Mouse (Mus musculus) gastrocnemius, postnatal 36 days (tissue): ENCODE data around the gene Sash1. TPM values are rescaled to one million over a fixed set of nuclear protein-coding genes. Genes with fewer than 3 reads are reported as not detected.
"Not testable (repeated sequence)": the region's sequence is repeated elsewhere in the genome, so short reads cannot be mapped to it uniquely, and the experiment has no call there.

ENCODE experiments used
- DNase-seq, 2 experiments: peaks; one replicate each; pipeline ENCODE4 v3.0.0; 2022
- intact Hi-C: fragments of 180-260 bp; cut with DNase I; formaldehyde crosslinking; loops from one replicate; pipeline ENCODE4 v1.15.1; 2025
- total RNA-seq, 2 experiments: library from RNA; stranded (reverse); gene quantifications; 2 replicates each; pipeline ENCODE4 v1.2.3; 2021

Sash1 gene
- total RNA-seq, 2 experiments from 2014 or later, result 11.7 to 13.2 TPM

DNA sequence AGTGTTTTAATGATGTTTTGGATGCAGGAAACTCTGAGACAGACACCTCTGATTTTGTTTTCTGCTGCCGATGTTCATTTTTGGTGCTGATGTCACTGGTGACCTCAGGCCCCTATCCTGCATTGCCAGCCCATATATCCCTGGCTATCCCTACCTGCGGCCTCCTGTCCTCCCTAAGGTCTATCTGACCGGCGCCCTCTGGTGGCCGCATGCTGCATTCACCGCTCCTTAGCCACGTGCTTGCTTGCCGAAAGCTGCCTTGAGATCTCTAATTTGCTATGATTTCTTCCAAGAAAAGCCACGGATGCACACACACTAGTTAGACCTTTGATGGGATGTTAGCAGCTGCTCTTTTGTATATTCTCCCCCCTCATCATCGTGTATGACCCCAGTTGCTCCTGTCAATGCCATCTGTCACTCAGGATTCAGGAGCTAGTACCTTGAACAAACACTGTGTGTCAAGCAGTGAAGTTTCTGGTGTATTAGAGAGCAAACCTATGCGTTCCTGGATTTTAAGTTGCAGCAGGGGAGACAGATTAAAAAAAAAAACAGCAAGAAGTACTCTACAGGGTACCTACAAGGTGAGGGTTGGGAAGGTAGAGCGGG lies 170.1 kb downstream of the Sash1 start:
- peak; percentile 63 to 68 for DNase-seq
- intact Hi-C loops, result loop anchor here (5.0 to 10.0 kb wide), 2 partner anchors 191 to 393 kb away; no protein-coding TSS in a partner anchor

GRCm38 (mm10) chr10:8696636-8697035 lies 189.2 kb downstream of the Sash1 start:
- DNase-seq, intact Hi-C loops: not testable (repeated sequence)

DNA sequence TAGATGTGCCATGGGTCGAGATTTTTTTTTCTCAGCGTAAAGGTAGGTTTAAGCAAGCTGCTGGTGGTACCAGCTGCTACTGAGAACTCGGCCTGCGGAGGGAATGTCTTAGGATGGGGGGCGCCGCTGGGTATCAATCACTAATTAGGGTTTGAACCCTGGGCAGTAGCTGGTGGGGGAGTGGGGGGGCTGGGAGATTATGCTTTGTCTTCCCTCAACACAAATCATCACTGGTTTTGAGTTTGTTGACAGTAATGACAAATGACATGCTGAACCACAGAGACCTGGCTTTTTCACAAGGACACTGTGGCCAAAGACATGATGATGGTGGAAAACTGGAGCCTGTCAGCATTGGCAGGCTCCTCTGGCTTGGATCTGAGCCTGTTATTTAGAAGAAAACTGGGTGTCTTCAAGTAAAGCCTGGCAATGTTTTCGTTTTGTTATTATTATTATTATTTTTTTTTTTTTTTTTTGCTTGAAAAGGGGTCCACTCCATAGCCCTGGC lies 191.8 kb downstream of the Sash1 start:
- intact Hi-C loops, result no loop called here

DNA sequence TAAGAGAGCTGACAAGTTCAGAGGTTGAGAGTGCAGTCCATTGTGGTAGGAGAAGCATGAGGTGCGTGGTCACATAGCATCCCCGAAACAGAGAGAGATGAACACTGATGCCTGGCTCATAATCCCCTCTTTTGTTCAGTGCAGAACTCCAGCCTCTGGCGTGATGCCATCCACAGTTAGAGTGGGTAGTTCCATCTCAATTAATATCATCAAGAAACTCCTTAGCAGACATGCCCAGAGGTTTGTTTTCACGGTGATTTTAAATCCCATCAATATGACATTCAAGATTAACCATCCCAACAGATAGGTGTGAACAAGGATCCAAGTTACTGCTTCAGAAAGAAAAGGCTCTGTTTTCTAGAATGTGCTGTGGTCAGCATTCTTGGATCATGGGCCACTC lies 192.3 kb downstream of the Sash1 start:
- intact Hi-C loops, result no loop called here
- DNase-seq, result no peak

More for the DNA sequence above, 191.8 kb downstream of the Sash1 start:
- no peak for DNase-seq

DNA sequence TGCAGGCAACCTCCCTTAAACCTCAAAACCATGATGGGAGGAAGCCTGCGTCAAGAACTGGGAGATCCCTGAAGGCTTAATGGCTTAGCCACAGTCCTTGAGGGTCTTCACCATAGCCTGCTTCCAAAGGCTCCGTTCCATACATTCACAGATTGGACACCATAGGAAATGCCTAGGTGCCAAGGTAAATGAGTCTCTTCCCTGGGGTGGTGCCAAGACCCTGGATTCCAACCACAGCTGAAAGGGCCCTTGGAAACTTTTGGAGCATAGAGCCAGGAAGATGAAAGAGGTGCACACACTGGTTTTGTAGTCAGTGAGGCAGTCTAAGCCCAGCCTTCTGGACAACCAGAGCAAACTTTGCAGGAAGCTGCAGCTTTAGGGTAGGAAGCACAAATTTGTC lies 193.3 kb downstream of the Sash1 start:
- DNase-seq, result no peak
- intact Hi-C loops, result no loop called here

DNA sequence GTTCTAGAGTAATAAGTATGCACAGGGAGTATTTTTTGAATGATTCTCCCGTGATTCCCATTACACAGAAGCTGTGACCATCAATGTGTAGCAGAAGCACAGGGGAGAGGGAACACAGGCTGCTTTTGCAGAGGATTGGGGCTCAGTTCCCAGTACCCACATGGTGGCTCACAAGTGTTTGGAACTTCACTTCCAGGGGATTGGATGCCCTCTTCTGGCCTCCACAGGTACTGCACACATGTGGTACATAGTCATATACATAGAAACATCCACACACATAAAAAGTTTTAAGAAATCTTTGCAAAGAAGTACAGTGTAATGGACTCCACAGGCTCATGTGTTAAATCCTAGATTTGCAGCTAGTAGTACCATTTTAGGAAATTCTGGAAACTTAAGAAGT lies 199.7 kb downstream of the Sash1 start:
- no peak for DNase-seq
- intact Hi-C loops, result no loop called here

DNA sequence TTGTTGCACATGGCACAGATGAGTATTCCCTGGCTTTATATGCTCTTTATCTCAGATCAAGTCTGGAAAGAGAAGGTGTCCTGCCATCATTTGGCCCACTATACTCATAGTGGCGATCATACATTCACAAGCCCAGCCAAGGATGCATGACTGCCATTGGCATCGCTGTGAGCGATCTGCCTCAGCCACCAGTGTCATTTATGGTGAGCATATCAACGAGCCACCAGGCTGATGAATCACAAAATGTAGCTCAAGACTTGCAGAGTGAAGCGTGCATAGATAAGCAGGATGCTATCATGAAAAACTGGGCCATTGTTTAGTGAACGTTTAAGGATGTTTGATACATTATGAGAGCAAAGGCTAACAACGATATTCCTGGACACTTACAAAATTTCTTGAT lies 200.6 kb downstream of the Sash1 start:
- intact Hi-C loops, result no loop called here
- DNase-seq, result no peak

DNA sequence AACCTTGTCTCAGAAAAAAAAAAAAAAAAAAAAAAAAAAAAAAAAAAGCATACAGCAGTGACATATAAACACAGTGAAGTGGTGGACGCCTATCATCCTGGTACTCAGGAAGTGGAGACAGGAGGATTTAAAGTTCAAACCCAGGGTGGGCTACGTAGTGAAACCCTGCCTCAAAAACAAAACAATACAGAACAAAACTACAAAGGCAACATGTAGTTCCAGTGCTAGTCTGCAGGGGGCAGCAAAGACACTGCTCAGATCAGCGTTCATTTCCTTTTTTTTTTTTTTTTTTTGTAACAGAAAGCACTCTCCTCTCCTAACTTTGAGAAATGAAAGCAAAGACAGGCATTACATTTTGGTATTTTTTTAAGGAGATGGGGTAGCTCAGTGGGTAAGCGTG lies 203.0 kb downstream of the Sash1 start:
- peak in 1 of 2 experiments; percentile 29 for DNase-seq
- intact Hi-C loops, result no loop called here

DNA sequence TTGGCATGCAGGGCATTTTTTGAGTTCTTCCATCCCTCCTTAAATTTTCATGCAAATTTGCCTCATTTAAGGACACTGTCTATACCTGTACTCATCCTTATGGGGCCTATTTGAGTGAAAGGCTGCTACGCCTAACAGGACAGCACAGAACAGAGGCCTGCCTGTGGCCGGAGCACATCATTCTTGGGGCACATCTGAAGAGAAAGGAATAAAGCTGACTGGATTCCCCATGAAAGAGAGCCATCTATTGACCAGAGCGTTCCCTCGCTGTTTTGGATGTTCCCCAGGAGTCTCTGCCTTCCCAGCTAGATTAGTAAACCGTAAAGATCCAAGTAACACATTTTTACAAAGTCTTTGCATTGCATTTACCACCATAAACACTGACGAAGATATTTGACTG lies 203.5 kb downstream of the Sash1 start:
- intact Hi-C loops, result no loop called here
- no peak for DNase-seq

DNA sequence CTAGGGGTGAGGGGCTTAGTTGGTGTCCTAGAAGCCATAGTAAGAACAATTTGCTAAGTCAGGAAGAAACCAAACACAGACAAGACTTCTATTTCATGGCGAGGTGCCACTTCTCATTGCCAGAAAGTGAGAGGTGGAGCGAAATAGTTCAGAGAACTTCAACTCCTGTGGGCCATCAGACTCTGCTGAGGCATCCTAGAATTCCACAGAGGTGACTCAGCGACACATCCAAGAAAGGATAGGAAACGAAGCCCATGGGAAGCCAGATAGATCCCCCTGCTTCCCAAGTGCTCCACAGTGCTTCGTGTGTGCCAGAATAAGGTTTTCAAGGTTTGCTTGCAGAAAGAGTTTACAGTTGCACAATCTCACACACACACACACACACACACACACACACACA lies 209.1 kb downstream of the Sash1 start:
- DNase-seq, result no peak
- intact Hi-C loops, result no loop called here
